Mouse (Mus musculus) heart, embryonic 10.5 days (tissue): Measurements from ENCODE around the gene Sorbs1. TPM values are rescaled to one million over a fixed set of nuclear protein-coding genes. Genes with fewer than 3 reads are reported as not detected.

Experiments
- DNase-seq: peaks from one replicate; pipeline ENCODE4 v3.0.0-alpha.2; 2017; ENCODE audit warnings: low spot score
- H3K27ac ChIP-seq: fragments of 300-500 bp; sonication (generic); 2 replicates; pipeline ENCODE4 v1.5.1; 2016; ENCODE audit warnings: mild to moderate bottlenecking
- H3K27me3 ChIP-seq: fragments of 300-500 bp; sonication (generic); 2 replicates; pipeline ENCODE4 v1.6.1; 2016; ENCODE audit warnings: mild to moderate bottlenecking; ENCODE audit not compliant: poor library complexity, insufficient read depth, severe bottlenecking
- H3K36me3 ChIP-seq: fragments of 300-500 bp; sonication (generic); 2 replicates; pipeline ENCODE4 v1.6.1; 2016; ENCODE audit warnings: mild to moderate bottlenecking, moderate library complexity
- H3K4me1 ChIP-seq: fragments of 300-500 bp; sonication (generic); 2 replicates; pipeline ENCODE4 v1.6.1; 2016; ENCODE audit warnings: mild to moderate bottlenecking
- H3K4me3 ChIP-seq: fragments of 300-500 bp; sonication (generic); 2 replicates; pipeline ENCODE4 v1.5.1; 2016; ENCODE audit warnings: mild to moderate bottlenecking, moderate library complexity
- H3K9me3 ChIP-seq: fragments of 300-500 bp; sonication (generic); 2 replicates; pipeline ENCODE4 v1.6.1; 2016; ENCODE audit warnings: mild to moderate bottlenecking, moderate library complexity
- WGBS: fragments of 180-500 bp; shearing (Covaris S2); methylation state at CpG from one replicate; pipeline ENCODE4 v1.1.7; 2016; 5-methylcytosine and 5-hydroxymethylcytosine counted together
- polyA plus RNA-seq: library from polyadenylated mRNA; unstranded; fragments of >200 nt; fragmentation: Nextera tagmentation; extraction: Ambion mirVana; gene quantifications from 2 replicates; pipeline ENCODE4 v1.2.1, GENCODE M21; 2016

Sorbs1 gene
- polyA plus RNA-seq, 1 experiment from 2014 or later = 71.2 TPM

DNA sequence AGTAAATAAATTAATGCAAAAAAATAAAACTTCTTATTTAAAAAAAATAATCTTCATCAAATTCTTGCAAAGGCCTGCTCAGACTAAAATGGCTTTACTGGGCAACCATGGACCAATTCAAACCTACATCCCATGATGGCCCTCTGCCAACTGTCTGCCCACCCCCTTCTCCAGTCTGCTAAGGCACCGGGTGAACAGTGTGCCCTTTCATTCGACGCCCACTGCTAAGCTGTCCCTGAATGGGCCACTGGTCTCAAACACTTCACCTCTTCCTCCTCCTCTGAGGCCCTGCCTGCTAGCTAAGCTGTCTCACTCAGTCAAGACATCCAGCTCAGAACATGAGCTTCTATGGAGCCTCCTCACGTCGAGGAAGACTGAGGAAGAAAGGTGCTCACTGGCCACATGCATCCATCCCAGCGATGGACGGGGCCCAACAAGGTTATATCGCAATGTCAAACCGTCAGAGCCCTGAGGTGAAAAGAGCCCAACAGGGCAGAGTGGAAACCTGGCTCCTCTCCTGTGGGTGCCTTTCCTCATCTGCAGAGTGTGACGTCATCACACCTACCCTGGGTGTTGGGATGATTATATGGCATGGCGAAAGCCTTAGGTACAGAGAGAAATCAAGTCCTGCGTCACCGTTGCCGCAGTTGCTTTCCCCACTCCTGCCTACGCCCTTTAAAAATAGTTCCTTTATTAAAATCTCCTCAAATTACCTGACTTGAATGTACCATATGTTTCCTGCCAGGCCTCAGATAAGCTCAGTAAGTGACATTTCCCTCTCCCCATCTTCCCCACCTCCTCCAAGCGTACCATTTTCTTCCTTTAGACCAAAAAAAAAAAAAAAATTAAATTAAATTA is 87.2 kb downstream of the Sorbs1 start:
- 77% methylated on average over 16 of the region's 16 CpGs for WGBS
- Histone ChIP-seq H3K36me3 (no peaks in the 10 kb centered on the region), H3K27ac (peak overlapping the region; percentile 78; the same call in 1 of the 2 replicates), H3K9me3 (no peaks in the 10 kb centered on the region), H3K27me3 (no peaks in the 10 kb centered on the region), H3K4me3 (no peak overlapping the region), H3K4me1 (peaks cover 47% of the 10 kb centered on the region)
- no peak for DNase-seq

DNA sequence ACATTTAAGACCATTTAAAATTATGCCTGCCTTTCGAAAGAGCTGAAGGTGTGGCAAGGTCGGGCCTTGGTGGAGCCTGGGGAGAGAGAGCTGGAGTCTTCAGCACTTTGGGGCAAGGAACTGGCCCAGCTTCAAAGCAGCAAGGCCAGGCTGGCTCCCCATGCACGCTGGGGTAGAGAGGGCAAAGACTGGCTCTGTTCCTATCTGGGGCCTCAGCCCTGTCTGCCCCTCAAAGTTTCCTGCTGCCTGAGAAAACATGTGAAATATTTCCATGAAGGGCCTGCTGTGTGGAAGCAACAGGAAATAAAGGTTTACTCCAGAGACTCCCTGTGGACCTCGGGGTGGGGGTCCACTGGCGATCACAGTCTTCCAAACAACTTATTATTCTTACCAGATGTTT is 88.3 kb downstream of the Sorbs1 start:
- no peak for DNase-seq
- H3K9me3 ChIP-seq = no peaks in the 10 kb centered on the region
- H3K4me3 ChIP-seq = no peak overlapping the region
- peaks cover 55% of the 10 kb centered on the region for H3K4me1 ChIP-seq
- peak overlapping the region; percentile 78 for H3K27ac ChIP-seq
- no peaks in the 10 kb centered on the region for H3K27me3 ChIP-seq
- 34% methylated on average over 5 of the region's 5 CpGs for WGBS
- H3K36me3 ChIP-seq = no peaks in the 10 kb centered on the region

DNA sequence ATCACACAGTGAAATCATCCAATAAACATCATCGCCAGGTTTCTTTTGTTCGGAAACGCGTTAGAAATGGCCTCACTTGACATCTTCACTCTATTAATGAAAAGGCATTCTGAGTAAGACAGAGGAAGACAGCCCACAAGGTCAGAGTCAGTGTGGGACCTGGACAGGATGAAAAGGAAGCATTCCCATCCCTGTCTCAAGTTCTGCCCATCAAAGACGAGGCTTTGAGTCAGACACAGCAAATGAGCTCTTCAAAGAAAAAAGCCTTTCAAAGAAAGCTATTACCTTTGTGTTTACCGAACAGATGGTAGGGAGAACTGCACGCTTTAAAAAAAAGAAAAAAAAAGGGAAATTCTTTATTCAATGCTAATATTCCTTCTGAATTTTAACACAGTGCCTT is 92.5 kb downstream of the Sorbs1 start:
- Histone ChIP-seq H3K9me3 (no peaks in the 10 kb centered on the region), H3K36me3 (no peaks in the 10 kb centered on the region), H3K4me3 (no peak overlapping the region), H3K27me3 (no peaks in the 10 kb centered on the region), H3K27ac (no peak overlapping the region), H3K4me1 (peaks cover 57% of the 10 kb centered on the region)
- no peak for DNase-seq
- WGBS = 78% methylated on average over 7 of the region's 7 CpGs

DNA sequence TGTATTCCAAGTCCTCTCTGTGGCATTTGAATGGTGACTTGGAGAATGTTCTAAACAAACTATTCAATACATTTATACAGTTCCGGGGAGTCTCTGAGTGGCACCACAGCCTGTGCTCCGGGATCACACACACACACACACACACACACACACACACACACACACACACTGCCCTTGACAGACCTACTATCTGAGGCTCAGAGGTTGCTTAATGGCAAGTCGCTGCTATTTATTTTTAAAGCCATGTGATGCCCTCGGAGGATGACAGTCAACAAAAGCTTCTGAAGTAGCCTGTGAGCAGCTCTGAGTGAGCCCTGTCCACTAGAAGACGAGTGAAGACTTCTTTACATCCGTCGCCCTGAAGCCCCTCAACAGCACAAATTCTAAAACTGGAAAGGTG is 94.3 kb downstream of the Sorbs1 start:
- WGBS = 69% methylated on average over 7 of the region's 7 CpGs
- Histone ChIP-seq H3K36me3 (no peaks in the 10 kb centered on the region), H3K27me3 (no peaks in the 10 kb centered on the region), H3K4me1 (peaks cover 64% of the 10 kb centered on the region), H3K27ac (peak overlapping the region; percentile 59; the same call in 1 of the 2 replicates), H3K4me3 (no peak overlapping the region), H3K9me3 (no peaks in the 10 kb centered on the region)
- DNase-seq = no peak

DNA sequence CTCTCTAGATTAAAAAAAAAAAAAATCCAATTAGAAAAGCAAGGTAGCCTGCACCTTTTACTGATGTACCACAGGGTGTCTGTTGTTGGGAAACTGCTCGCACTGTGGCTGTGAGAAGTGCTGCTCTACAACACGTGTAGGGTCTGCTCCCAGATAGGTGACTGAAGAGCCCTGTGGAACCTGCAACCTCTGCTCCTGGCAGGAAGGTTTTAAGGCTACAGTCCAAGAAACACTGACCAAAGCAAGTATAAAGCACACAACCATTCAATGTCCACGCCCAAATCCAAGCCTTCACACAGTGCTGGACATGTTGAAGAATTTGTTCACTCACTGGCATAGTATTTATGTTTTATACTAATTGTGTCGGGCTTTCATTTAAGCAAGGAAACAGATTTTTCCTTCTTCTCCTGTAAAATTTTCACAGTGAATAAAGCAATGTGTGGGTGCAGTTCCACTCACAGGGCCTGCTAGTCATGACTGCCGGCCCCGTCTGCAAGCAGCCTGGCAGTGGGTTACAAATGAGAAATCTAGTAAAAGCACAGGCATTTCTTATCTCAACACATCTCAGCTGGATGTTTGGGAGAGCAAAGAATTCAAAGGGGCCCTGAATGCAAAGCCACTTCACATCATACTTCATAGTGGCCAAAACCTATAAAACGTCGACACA is 96.3 kb downstream of the Sorbs1 start:
- Histone ChIP-seq H3K27ac (0 out of 2 replicates have a peak overlapping the region, but pooled peaks have one; percentile 16), H3K27me3 (no peaks in the 10 kb centered on the region), H3K4me3 (no peak overlapping the region), H3K4me1 (peaks cover 60% of the 10 kb centered on the region), H3K9me3 (no peaks in the 10 kb centered on the region), H3K36me3 (no peaks in the 10 kb centered on the region)
- 62% methylated on average over 8 of the region's 8 CpGs for WGBS
- DNase-seq = no peak

DNA sequence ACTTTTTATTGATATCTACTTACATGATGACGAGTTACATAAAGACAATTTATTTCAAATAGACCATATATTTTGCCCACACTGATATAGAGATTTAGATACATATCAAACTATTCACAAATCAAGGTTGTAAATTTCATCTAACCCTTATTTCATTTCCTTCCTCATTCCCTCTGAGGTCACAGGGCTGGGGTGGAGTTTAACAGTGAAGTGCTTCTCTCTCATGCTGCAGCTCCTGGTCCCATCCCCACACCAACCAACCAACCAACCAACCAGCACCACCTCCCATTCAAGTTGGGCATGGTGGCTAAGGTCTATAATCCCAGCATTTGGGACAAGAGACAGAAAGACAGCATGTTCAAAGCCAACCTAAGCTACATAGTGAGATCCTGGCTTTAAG is 97.9 kb downstream of the Sorbs1 start:
- Histone ChIP-seq H3K27me3 (no peaks in the 10 kb centered on the region), H3K4me3 (no peak overlapping the region), H3K27ac (no peak overlapping the region; the same call in 1 of the 2 replicates), H3K9me3 (no peaks in the 10 kb centered on the region), H3K36me3 (no peaks in the 10 kb centered on the region), H3K4me1 (peaks cover 61% of the 10 kb centered on the region)
- 89% methylated on average over 1 of the region's 1 CpGs for WGBS
- DNase-seq = no peak

DNA sequence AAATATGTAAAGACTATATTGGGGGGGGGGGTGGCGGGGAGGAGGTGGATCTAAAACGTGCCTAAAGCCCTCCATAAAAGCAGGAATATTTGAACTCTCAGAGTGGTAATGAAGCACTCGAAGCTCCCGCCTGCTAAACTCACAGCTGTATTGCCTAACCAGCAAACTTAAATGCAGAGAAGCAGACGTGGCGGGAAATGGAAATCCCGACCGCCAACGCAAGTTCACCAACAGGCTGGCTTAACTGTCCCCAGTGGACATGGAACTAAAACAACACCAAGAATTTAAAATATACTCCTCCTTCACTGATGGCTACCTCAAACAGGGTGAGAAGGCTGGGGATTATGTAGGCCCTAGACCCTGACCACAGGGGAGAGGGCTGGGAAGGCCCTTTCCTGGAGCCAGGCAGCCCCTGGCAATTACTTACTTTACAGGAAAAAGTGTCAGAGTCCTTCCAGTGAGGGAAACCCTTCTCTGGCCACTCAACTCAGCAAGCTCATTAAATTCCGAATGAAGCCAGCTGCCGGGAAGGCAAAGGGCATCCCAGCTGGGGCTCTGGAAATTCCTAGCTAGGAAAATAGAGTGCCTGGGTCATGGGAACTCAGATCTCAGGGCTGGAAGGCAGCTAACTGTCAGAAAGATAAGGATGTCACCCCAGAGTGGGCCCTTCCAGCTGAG is 98.6 kb downstream of the Sorbs1 start:
- Histone ChIP-seq H3K27me3 (no peaks in the 10 kb centered on the region), H3K36me3 (no peaks in the 10 kb centered on the region), H3K27ac (peak overlapping the region; percentile 81), H3K4me1 (peaks cover 57% of the 10 kb centered on the region), H3K4me3 (no peak overlapping the region), H3K9me3 (no peaks in the 10 kb centered on the region)
- DNase-seq = no peak
- 44% methylated on average over 11 of the region's 11 CpGs for WGBS

DNA sequence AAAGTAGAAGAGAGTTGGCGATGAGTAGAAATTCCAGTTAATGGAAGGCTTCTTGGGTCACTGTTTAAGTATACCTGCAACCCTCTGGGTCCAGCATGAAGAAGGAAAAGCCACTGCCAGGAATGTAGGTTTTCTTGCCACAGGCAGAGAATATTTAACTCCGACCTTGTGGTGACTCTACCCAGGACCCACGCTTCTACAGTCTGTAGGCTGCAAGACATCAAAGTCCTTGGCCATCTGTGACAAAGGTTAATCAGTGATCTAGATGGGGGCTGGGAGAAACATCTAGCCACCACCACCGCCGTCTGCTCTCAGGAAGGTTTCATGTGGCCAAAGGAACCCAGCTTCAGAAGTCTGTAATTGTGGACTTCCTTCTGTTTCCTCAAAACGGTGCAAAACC is 99.2 kb downstream of the Sorbs1 start:
- H3K4me1 ChIP-seq = peaks cover 57% of the 10 kb centered on the region
- no peaks in the 10 kb centered on the region for H3K9me3 ChIP-seq
- H3K27ac ChIP-seq = peak overlapping the region; percentile 81
- no peak for DNase-seq
- H3K27me3 ChIP-seq = no peaks in the 10 kb centered on the region
- H3K36me3 ChIP-seq = no peaks in the 10 kb centered on the region
- 51% methylated on average over 6 of the region's 6 CpGs for WGBS
- H3K4me3 ChIP-seq = no peak overlapping the region

DNA sequence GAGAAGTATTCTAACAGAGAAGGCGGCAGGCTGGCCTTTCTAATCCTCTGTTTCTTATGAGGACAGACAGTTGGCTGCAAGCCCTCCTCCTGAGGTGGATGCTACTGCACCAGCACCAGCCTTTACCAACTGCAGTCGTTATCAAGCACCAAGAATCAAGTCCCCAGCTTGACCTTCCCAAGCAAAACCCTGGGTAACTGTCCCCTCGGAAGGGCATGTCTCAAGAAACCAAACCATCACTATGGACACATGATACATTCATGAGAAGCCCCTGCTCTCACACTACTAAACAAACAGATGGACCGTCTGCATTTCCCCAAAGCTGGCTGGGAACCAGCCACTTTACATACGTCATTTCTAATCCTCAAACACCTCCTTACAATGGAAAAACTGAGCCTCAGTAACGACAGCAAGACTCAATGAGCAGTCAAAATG is 102.2 kb downstream of the Sorbs1 start:
- Histone ChIP-seq H3K27ac (no peak overlapping the region), H3K27me3 (no peaks in the 10 kb centered on the region), H3K4me3 (no peak overlapping the region), H3K9me3 (no peaks in the 10 kb centered on the region), H3K4me1 (peaks cover 58% of the 10 kb centered on the region), H3K36me3 (no peaks in the 10 kb centered on the region)
- DNase-seq = no peak
- 47% methylated on average over 6 of the region's 6 CpGs for WGBS

DNA sequence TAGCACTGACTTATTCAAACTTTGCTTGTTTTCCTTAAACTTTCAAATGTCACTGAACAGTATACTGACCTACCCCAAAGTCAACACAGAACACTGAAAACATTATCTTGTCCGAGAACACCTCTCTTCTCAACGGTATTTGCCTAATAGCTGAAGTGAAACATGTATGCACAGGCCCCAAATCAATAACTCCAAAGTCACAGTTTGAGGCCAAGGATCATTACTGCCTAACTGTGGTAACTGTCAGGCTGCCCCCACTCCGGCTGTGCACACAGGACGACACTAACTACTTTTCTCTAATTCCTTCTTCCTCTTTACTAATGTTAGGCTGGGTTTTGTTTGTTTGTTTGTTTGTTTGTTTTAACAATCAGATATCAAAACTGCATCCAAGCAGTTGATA is 103.1 kb downstream of the Sorbs1 start:
- Histone ChIP-seq H3K36me3 (no peaks in the 10 kb centered on the region), H3K9me3 (no peaks in the 10 kb centered on the region), H3K4me1 (peaks cover 62% of the 10 kb centered on the region), H3K27me3 (no peaks in the 10 kb centered on the region), H3K4me3 (no peak overlapping the region), H3K27ac (no peak overlapping the region)
- WGBS = 74% methylated on average over 4 of the region's 4 CpGs
- no peak for DNase-seq

DNA sequence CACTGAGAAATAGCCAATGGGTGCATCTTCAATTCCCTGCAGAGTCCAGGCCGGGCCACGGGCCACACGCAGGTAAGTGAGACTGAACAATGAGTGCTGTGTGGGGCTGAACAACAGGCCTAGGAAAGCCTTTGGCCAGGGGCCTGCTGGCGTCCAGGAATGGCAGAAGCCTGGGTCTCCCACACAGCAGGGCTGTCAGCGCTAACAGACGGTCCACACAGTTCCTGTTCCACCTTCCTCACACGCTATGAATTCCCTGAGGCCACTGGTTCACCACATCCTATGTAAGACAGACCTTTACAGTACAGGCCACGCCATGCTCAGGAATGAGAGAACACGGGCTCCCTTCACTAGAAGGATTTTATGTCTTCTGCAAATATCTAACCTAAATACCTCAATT is 103.5 kb downstream of the Sorbs1 start:
- no peak for DNase-seq
- H3K36me3 ChIP-seq = no peaks in the 10 kb centered on the region
- no peak overlapping the region for H3K4me3 ChIP-seq
- no peaks in the 10 kb centered on the region for H3K27me3 ChIP-seq
- 0 out of 2 replicates have a peak overlapping the region, but pooled peaks have one; percentile 48 for H3K27ac ChIP-seq
- no peaks in the 10 kb centered on the region for H3K9me3 ChIP-seq
- WGBS = 68% methylated on average over 9 of the region's 9 CpGs
- peaks cover 62% of the 10 kb centered on the region for H3K4me1 ChIP-seq

DNA sequence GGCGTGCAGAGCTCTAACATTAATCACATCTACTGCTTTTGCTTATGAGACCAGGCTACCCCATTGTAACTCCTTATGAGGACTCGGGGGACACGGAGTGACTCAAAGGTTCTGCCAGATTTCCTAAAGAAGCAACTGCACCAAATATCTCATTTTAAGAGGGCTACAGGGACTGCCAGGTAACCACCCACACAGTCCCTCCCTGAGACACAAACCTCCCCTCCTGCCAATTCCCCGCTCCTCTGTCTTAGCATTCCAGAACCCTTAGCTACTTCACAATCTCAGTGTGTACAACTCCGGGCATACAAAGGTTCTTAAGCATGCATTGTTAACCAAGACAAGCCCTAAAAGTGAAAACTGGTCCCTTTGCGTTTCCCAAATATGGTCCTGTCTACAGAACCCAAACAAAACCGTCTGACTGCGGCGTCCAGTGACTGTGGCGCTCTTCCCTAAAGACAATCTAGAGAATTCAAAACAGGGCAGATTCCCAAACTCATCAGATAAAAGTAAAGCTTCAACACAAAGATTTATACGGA is 104.0 kb downstream of the Sorbs1 start:
- Histone ChIP-seq H3K4me3 (no peak overlapping the region), H3K27ac (no peak overlapping the region), H3K9me3 (no peaks in the 10 kb centered on the region), H3K36me3 (no peaks in the 10 kb centered on the region), H3K27me3 (no peaks in the 10 kb centered on the region), H3K4me1 (peaks cover 61% of the 10 kb centered on the region)
- no peak for DNase-seq
- 84% methylated on average over 11 of the region's 11 CpGs for WGBS

DNA sequence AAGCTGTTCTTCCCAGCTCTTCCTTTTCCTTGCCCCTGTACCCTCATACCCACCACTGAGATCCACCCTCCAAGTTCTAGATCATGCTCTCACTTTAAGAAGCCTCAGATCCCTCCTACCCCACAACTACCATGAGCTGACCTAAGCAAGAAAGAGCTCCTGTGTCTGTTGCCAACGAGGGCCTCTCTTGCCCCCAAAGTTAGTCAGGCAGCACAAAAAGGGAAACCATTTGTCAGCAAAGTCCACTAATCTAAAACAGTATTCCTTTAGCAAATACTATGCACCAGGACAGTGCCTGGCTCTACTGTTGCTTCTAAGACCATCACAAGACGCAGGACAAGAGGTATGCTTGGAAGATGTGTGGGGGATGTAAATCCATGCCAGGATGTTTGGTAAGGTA is 106.4 kb downstream of the Sorbs1 start:
- Histone ChIP-seq H3K4me3 (no peak overlapping the region), H3K4me1 (peaks cover 59% of the 10 kb centered on the region), H3K27me3 (no peaks in the 10 kb centered on the region), H3K9me3 (no peaks in the 10 kb centered on the region), H3K27ac (peak overlapping the region; percentile 67; the same call in 1 of the 2 replicates), H3K36me3 (no peaks in the 10 kb centered on the region)
- WGBS = 90% methylated on average over 2 of the region's 2 CpGs
- DNase-seq = no peak
